In genomic region chr2:157943514-157944155, GRCm38 (mm10) we compare ENCODE assay signal across 7 mouse cellular contexts. TPM values are rescaled to one million over a fixed set of nuclear protein-coding genes. Genes with fewer than 3 reads are reported as not detected.
DNase-seq lines count a peak whose midpoint lies in the region; ATAC-seq and TF ChIP-seq lines count a peak whose summit lies in the region.

No protein-coding gene starts in this region.

- intact Hi-C loops in heart, adult 2 months (cut with DNase I) = loop anchor here (10.0 kb wide), 2 partner anchors 189 to 309 kb away; no protein-coding TSS in a partner anchor

- H3K27ac ChIP-seq in embryonic facial prominence, embryonic 11.5 days (replicated peaks; ENCODE audit: low read depth, low read length) = peak overlapping the region; percentile 41; the same call in 1 of the 2 replicates
- H3K27ac ChIP-seq in heart, adult 2 months = no peak overlapping the region; the same call in 1 of the 2 replicates
- H3K27ac ChIP-seq in kidney, adult 2 months (ENCODE audit: insufficient read depth, low read depth, low read length) = no peak overlapping the region
- H3K27ac ChIP-seq in limb, embryonic 11.5 days (replicated peaks; ENCODE audit: low read depth, low read length) = no peak overlapping the region; the same call in 1 of the 2 replicates
- peak overlapping the region; percentile 44 for H3K27ac ChIP-seq in midbrain, embryonic 13.5 days

- no peaks in the 10 kb centered on the region for H3K79me2 ChIP-seq in heart, adult 2 months (replicated peaks; ENCODE audit: control insufficient read depth, insufficient read depth, low read length)

- no peak for TF ChIP-seq EP300 in heart, adult 2 months (IDR thresholded peaks at IDR 0.05; ENCODE audit: insufficient read depth, low read depth, low read length)

- H3K9me3 ChIP-seq in embryonic facial prominence, embryonic 11.5 days (replicated peaks; ENCODE audit: control insufficient read depth, low read length) = no peaks in the 10 kb centered on the region
- no peaks in the 10 kb centered on the region for H3K9me3 ChIP-seq in limb, embryonic 11.5 days (ENCODE audit: control insufficient read depth, low read length)
- no peaks in the 10 kb centered on the region for H3K9me3 ChIP-seq in midbrain, embryonic 13.5 days

- peak overlapping the region; percentile 86 for H3K9ac ChIP-seq in embryonic facial prominence, embryonic 11.5 days (replicated peaks; ENCODE audit: low read length)
- H3K9ac ChIP-seq in heart, adult 2 months (ENCODE audit: low read depth, low read length) = peak overlapping the region; percentile 59
- H3K9ac ChIP-seq in limb, embryonic 11.5 days (ENCODE audit: low read length) = peak overlapping the region; percentile 83
- peak overlapping the region; percentile 71 for H3K9ac ChIP-seq in midbrain, embryonic 13.5 days (replicated peaks)

- no peaks in the 10 kb centered on the region for H3K36me3 ChIP-seq in embryonic facial prominence, embryonic 11.5 days (replicated peaks; ENCODE audit: control insufficient read depth, insufficient read depth, low read depth, low read length)
- no peaks in the 10 kb centered on the region for H3K36me3 ChIP-seq in heart, adult 2 months (ENCODE audit: control insufficient read depth, insufficient read depth, low read length)
- no peaks in the 10 kb centered on the region for H3K36me3 ChIP-seq in kidney, adult 2 months (ENCODE audit: control insufficient read depth, insufficient read depth, low read length)
- no peaks in the 10 kb centered on the region for H3K36me3 ChIP-seq in limb, embryonic 11.5 days (ENCODE audit: control insufficient read depth, insufficient read depth, low read length)
- H3K36me3 ChIP-seq in midbrain, embryonic 13.5 days = no peaks in the 10 kb centered on the region
- H3K36me3 ChIP-seq in splenic B cell, adult 2 months (ENCODE audit: control insufficient read depth, insufficient read depth, low read length, poor library complexity, severe bottlenecking) = no peaks in the 10 kb centered on the region

- DNase-seq in adrenal gland, postnatal 4 days (ENCODE audit: low spot score in 2 of 2) = peak; percentile 31 to 53
- peak; percentile 86 for DNase-seq in embryonic facial prominence, embryonic 11.5 days (ENCODE audit: low spot score)
- peak; percentile 80 to 84 for DNase-seq in heart, adult 2 months
- peak; percentile 86 for DNase-seq in kidney, adult 2 months
- peak; percentile 90 for DNase-seq in limb, embryonic 11.5 days (ENCODE audit: low spot score)
- peak; percentile 33 for DNase-seq in splenic B cell, adult 2 months (ENCODE audit: low read depth, low spot score)

- 0 out of 2 replicates have a peak, but pooled peaks cover 2% of the 10 kb centered on the region for H3K4me1 ChIP-seq in embryonic facial prominence, embryonic 11.5 days (ENCODE audit: control insufficient read depth, insufficient read depth, low read length)
- 0 out of 2 replicates have a peak, but pooled peaks cover 2% of the 10 kb centered on the region for H3K4me1 ChIP-seq in heart, adult 2 months (ENCODE audit: control insufficient read depth, insufficient read depth, low read length)
- no peaks in the 10 kb centered on the region for H3K4me1 ChIP-seq in kidney, adult 2 months (ENCODE audit: control insufficient read depth, insufficient read depth, low read length)
- peaks cover 21% of the 10 kb centered on the region for H3K4me1 ChIP-seq in limb, embryonic 11.5 days (ENCODE audit: control insufficient read depth, insufficient read depth, low read length)
- peaks cover 34% of the 10 kb centered on the region for H3K4me1 ChIP-seq in midbrain, embryonic 13.5 days (replicated peaks)

- H3K27me3 ChIP-seq in embryonic facial prominence, embryonic 11.5 days (ENCODE audit: control insufficient read depth, insufficient read depth, low read length) = no peaks in the 10 kb centered on the region; the same call in none of the 2 replicates
- H3K27me3 ChIP-seq in heart, adult 2 months (ENCODE audit: control insufficient read depth, insufficient read depth, low read length) = peaks cover 5% of the 10 kb centered on the region; the same call in 1 of the 2 replicates
- H3K27me3 ChIP-seq in kidney, adult 2 months (replicated peaks; ENCODE audit: control insufficient read depth, insufficient read depth, low read length) = no peaks in the 10 kb centered on the region; the same call in 1 of the 2 replicates
- peaks cover 14% of the 10 kb centered on the region for H3K27me3 ChIP-seq in limb, embryonic 11.5 days (ENCODE audit: control insufficient read depth, insufficient read depth, low read length)
- peaks cover 25% of the 10 kb centered on the region for H3K27me3 ChIP-seq in midbrain, embryonic 13.5 days
- no peaks in the 10 kb centered on the region for H3K27me3 ChIP-seq in splenic B cell, adult 2 months (ENCODE audit: control insufficient read depth, insufficient read depth, low read length, poor library complexity, severe bottlenecking)

- peak; percentile 88 for TF ChIP-seq CTCF in heart, adult 2 months (IDR thresholded peaks at IDR 0.05)
- peak; percentile 50; the same call in 1 of the 2 replicates for TF ChIP-seq CTCF in kidney, adult 2 months (conservative IDR thresholded peaks at IDR 0.05; ENCODE audit: insufficient read depth, insufficient read length, low read depth, low read length)

- peak overlapping the region; percentile 51 for H3K4me3 ChIP-seq in embryonic facial prominence, embryonic 11.5 days (ENCODE audit: low read depth, low read length)
- peak overlapping the region; percentile 58 for H3K4me3 ChIP-seq in heart, adult 2 months
- peak overlapping the region; percentile 34 for H3K4me3 ChIP-seq in kidney, adult 2 months (ENCODE audit: insufficient read depth, low read depth, low read length)
- H3K4me3 ChIP-seq in limb, embryonic 11.5 days (ENCODE audit: low read depth, low read length) = peak overlapping the region; percentile 46
- H3K4me3 ChIP-seq in midbrain, embryonic 13.5 days (replicated peaks) = peak overlapping the region; percentile 46

- H3K4me2 ChIP-seq in embryonic facial prominence, embryonic 11.5 days (ENCODE audit: low read depth, low read length) = peak overlapping the region; percentile 96
- H3K4me2 ChIP-seq in limb, embryonic 11.5 days (ENCODE audit: low read depth, severe bottlenecking) = peak overlapping the region; percentile 97
- H3K4me2 ChIP-seq in midbrain, embryonic 13.5 days (replicated peaks) = peak overlapping the region; percentile 81

- peak; percentile 54; the same call in 1 of the 2 replicates for ATAC-seq in embryonic facial prominence, embryonic 11.5 days (replicated peaks; ENCODE audit: insufficient number of reproducible peaks, low FRiP score, low TSS enrichment, low read depth)
- peak; percentile 71 for ATAC-seq in limb, embryonic 11.5 days (ENCODE audit: insufficient number of reproducible peaks, low FRiP score, low TSS enrichment, low read depth)
- peak; percentile 78 for ATAC-seq in midbrain, embryonic 13.5 days

- TF ChIP-seq POLR2A in heart, adult 2 months (IDR thresholded peaks at IDR 0.05; ENCODE audit: insufficient read depth, low read depth, low read length) = no peak
- TF ChIP-seq POLR2A in kidney, adult 2 months (IDR thresholded peaks at IDR 0.05; ENCODE audit: low read depth, low read length) = no peak

- WGBS in embryonic facial prominence, embryonic 11.5 days = 2% methylated on average over 44 of the region's 47 CpGs
- WGBS in heart, adult 2 months = under 1% methylated on average over 47 of the region's 47 CpGs
- under 1% methylated on average over 47 of the region's 47 CpGs for WGBS in kidney, adult 2 months
- WGBS in limb, embryonic 11.5 days = under 1% methylated on average over 47 of the region's 47 CpGs
- WGBS in midbrain, embryonic 13.5 days = 1% methylated on average over 46 of the region's 47 CpGs

RNA-seq across cellular contexts. Expression of gene Vstm2l, which starts 29.2 kb away (rescaled TPM):
- total RNA-seq in adrenal gland, postnatal 4 days (2021) = 10 to 100 TPM; 17.6 to 24.9 TPM
- polyA plus RNA-seq in embryonic facial prominence, embryonic 11.5 days (2014; fragmentation: Nextera tagmentation; extraction: Ambion mirVana) = 1.4 and 1.5 TPM in 2 replicates
- total RNA-seq in heart, adult 2 months (2021) = not detected
- polyA plus RNA-seq in heart, adult 2 months (2012; rRNA removed) = 0.08 TPM in 1 of 2 replicates, not detected in the other
- 0.23 and 0.53 TPM in 2 replicates for polyA plus RNA-seq in kidney, adult 2 months (2012; rRNA removed)
- 0.14 TPM in 1 of 2 replicates, not detected in the other for polyA plus RNA-seq in limb, embryonic 11.5 days (2014; fragmentation: Nextera tagmentation; extraction: Ambion mirVana)
- 11.3 and 19.3 TPM in 2 replicates for polyA plus RNA-seq in midbrain, embryonic 13.5 days (2015; fragmentation: Nextera tagmentation; extraction: Ambion mirVana)

Comparison
In these comparisons a context has a peak if more than half of its experiments do, and no peak if none do; other contexts are left out.
1. DNase-seq: peak in every context shown above with its lines; median percentile 90 in limb, embryonic 11.5 days; 86 in embryonic facial prominence, embryonic 11.5 days; 86 in kidney, adult 2 months; 82 in heart, adult 2 months; 42 in adrenal gland, postnatal 4 days; 33 in splenic B cell, adult 2 months.
2. H3K27ac ChIP-seq: peak in embryonic facial prominence, embryonic 11.5 days (single experiment) and midbrain, embryonic 13.5 days (single experiment); none in heart, adult 2 months (single experiment), kidney, adult 2 months (single experiment) and limb, embryonic 11.5 days (single experiment).
3. Peak in every context shown above with its lines, with median percentiles within 50 percentile points of each other: ATAC-seq, H3K4me2 ChIP-seq, H3K4me3 ChIP-seq and H3K9ac ChIP-seq.